Mouse (Mus musculus): ENCODE measurements around the gene 1700023F06Rik.

Gene 1700023F06Rik

DNA sequence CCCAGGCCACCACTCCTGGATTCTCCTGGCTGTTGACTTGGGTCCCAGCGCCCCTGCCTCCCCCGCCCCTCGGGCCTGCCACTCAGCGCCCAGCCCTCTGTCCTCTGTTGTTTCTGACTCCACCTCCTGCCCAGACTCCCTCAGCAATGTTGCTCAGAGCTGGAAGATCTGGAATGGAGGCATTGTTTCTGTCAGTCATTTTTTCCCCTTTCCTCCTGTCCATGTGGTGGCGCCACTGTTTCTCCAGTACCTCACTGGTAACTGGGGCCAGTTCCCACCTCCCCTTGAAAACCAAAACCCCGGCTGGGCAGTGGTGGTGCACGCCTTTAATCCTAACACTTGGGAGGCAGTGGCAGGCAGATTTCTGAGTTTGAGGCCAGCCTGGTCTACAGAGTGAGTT lies 46.9 kb downstream of the 1700023F06Rik start:
- no peak for DNase-seq (ENCODE audit: low spot score)

DNA sequence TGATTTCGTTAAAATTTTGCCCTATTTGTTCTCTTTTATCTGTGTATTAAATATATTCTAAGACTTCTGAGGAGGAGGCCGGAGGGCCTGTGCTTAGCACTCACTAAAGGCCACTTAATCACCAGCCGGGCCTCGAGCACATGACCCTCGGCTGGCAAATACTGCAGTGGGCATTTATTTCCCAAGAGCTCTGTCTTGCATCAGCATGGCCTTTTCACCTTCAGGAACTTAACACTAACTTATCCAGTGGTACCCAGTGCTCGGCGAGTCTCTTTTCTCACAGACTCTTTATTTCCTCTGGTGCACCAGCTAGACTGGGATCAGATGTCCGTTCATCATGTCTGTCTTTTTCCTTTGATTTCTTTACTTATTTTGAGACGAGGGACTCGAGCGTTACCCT lies 47.6 kb downstream of the 1700023F06Rik start:
- DNase-seq (ENCODE audit: low spot score) = no peak

DNA sequence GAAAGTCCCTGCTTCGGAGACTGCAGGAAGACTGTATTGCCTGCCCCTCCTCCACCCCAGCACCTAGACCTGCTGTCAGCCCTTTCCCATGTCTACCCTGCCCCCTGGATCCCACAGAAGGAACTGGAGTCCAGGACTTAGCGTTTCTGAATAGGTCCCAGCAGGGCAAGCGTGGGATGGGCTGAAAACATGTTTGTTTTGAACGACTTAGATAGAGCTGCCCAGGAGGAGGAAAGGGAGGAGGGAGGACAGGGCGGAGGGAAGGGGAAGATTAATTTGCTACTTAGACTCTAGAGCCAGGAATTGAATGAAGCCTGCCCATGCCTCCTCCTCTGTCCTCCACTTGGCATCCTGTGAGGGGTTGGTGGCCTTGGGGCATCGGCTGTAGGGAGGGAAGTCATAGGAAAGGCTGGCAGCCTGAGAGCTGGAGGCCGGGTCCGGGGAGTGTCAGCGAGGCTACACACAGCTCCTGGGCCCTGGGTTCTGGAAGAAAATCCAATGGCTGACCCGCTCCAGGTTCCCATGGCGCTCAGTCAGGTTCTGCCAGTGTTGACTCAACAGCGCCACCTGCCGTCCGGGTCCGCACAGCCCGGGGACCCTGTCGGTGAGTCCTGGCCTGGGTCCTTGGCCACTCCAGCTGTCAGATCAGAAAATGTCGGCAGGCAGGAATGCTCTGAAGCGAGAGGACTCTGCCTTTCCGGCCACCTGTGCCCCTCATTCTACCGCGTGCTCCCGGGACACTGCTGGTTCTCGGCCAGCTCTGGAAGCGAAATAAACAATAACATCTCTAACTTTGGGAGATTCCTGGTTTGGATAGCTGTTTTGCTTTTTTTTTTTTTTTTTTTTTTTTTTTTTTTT lies 49.5 kb downstream of the 1700023F06Rik start:
- peak; percentile 96 for DNase-seq (ENCODE audit: low spot score)

DNA sequence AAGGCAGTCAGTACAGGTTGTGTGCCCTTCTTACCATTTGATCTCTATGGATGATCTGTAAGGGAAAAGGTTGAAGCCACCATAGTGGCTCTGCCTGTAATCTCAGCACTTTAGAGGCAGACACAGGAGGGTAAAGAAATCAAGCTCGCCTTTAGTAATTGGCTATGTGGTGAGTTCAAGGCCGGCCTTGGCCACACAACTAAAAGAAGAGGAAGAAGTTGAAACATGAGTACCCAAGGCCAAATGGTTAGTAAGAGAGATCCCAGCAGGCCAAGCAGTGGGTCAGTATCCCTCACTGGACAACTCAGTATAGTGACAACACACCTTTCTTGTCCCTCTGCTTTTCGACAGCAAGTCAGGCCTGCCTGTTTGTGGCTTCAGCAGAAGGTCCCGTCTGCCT lies 58.6 kb downstream of the 1700023F06Rik start:
- DNase-seq (ENCODE audit: low spot score) = no peak

All from layer of hippocampus, adult 11-12 months (tissue).